Mouse (Mus musculus): ENCODE results near the gene Cdc34. TPM values are rescaled to one million over a fixed set of nuclear protein-coding genes. Genes with fewer than 3 reads are reported as not detected.
A peak's percentile ranks its signal among the peaks of the same experiment; 100 is the strongest.

Gene Cdc34
- total and polyA plus RNA-seq, 2 experiments from 2014 or later, result 120 to 183 TPM

DNA sequence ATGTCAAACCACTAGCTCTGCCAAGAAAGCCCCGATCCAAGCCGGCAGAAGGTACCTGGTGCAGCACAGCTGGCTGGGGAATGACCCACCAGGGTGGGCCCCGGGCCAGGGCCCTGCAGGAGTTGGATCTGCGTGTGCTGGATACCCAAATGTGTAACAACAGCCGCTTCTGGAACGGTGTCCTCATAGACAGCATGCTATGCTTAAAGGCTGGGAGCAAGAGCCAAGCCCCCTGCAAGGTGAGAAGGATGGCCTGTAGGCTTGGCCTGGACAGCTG is 12.3 kb downstream of the Cdc34 start:
- no peak for DNase-seq (ENCODE audit: low spot score)
- 38% methylated on average over 6 of the region's 6 CpGs for WGBS

DNA sequence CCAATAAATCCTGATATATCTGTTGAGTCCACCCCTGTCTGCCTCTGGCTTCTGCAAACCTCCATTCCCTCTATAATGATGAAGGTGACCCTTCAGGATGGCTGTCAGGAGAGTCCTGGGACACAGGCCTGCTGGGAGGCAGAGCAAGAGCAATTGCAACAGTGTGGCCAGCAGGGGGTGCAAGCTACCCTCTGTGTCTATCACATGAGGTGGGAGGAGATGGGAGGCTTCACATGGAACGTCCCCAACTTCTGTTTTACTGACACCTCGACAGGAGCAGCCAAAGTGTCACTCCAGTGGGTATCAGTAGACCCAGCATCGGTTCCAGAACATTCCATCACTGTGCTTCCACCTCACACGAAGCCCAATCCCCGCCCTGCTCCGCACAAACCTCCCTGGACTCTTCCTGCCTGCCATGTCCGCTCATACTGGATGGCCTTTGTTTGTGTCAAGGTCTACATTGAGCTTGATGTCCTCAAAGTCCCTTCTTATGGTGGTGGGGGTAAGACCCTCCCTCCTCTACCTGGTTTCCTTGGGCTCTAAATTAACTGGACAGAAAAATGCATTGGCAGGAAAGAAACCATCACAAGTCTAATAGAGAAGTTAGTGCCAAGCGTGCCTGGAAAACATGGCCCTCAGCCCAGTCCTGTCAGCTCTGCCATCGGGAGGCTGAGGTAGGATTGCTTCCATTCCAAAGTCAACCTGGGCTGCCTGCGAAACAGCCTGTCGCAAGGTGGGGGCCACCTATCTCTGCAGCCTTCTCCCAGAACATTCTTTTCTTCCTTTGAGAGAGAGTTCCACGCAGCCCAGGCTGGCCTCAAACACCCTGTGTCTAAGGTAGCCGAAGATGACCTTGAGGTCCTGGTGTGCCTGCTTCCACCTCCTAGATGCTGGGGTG is 13.5 kb downstream of the Cdc34 start:
- Histone ChIP-seq H3K9ac (replicated peaks; ENCODE audit: low read depth, low read length) (no peak overlapping the region), H3K4me3 (ENCODE audit: low read depth, low read length) (no peak overlapping the region), H3K36me3 (replicated peaks; ENCODE audit: control insufficient read depth, insufficient read depth, low read length) (no peaks in the 10 kb centered on the region), H3K4me1 (ENCODE audit: control insufficient read depth, insufficient read depth) (peaks cover 24% of the 10 kb centered on the region), H3K27me3 (ENCODE audit: control insufficient read depth, insufficient read depth, low read length) (no peaks in the 10 kb centered on the region), H3K9me3 (replicated peaks; ENCODE audit: control insufficient read depth, low read length) (no peaks in the 10 kb centered on the region), H3K4me2 (ENCODE audit: low read depth, low read length) (peak overlapping the region; percentile 11; the same call in 1 of the 2 replicates), H3K27ac (ENCODE audit: low read depth) (peak overlapping the region; percentile 86)
- TF ChIP-seq EP300 (IDR thresholded peaks at IDR 0.05; ENCODE audit: low read depth) (0 out of 2 replicates have a peak, but pooled peaks have one; percentile 42), CTCF (IDR thresholded peaks at IDR 0.05; ENCODE audit: low read depth) (peak; percentile 97)
- ATAC-seq (ENCODE audit: insufficient read depth, low read depth) (peak; percentile 85), DNase-seq (ENCODE audit: low spot score) (peak; percentile 92)
- WGBS, result 41% methylated on average over 13 of the region's 13 CpGs

More for the DNA sequence above, 12.3 kb downstream of the Cdc34 start:
- H3K27ac ChIP-seq (ENCODE audit: low read depth), result peak overlapping the region; percentile 86
- no peaks in the 10 kb centered on the region for H3K9me3 ChIP-seq (replicated peaks; ENCODE audit: control insufficient read depth, low read length)
- H3K27me3 ChIP-seq (ENCODE audit: control insufficient read depth, insufficient read depth, low read length), result no peaks in the 10 kb centered on the region
- H3K4me3 ChIP-seq (ENCODE audit: low read depth, low read length), result no peak overlapping the region
- no peak overlapping the region for H3K9ac ChIP-seq (replicated peaks; ENCODE audit: low read depth, low read length)
- H3K4me1 ChIP-seq (ENCODE audit: control insufficient read depth, insufficient read depth), result peaks cover 23% of the 10 kb centered on the region
- no peak overlapping the region for H3K4me2 ChIP-seq (ENCODE audit: low read depth, low read length)
- H3K36me3 ChIP-seq (replicated peaks; ENCODE audit: control insufficient read depth, insufficient read depth, low read length), result 0 out of 2 replicates have a peak, but pooled peaks cover under 1% of the 10 kb centered on the region
- ATAC-seq (ENCODE audit: insufficient read depth, low read depth), result peak; percentile 31
- TF ChIP-seq CTCF (IDR thresholded peaks at IDR 0.05; ENCODE audit: low read depth), result no peak
- no peak for TF ChIP-seq EP300 (IDR thresholded peaks at IDR 0.05; ENCODE audit: low read depth)

DNA sequence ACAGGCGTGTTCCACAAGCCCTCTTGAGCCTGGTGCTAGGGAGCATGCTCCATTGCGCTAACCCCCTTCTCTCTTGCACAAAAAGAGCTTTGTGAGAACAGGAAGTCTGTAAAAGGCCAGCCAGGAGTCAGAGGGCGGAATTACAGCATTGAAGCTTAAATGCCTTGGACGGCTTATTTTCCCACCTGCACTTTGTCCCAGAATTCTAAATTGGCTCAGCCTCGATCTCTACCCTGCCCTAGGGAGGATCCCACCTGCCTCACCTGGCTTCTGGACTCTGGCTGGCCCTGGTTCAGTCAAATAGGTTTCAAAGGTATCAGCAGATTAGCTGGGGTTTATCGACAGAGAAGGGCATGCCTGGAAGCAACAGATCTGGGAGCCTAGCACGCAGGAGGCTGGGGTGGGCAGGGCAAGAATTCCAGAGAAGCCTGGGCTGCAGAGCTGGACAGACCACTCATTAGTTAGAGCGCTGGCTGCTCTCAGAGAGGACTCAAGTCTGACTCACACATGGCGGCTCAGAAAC is 14.2 kb downstream of the Cdc34 start:
- Histone ChIP-seq H3K27ac (ENCODE audit: low read depth) (peak overlapping the region; percentile 86), H3K9me3 (replicated peaks; ENCODE audit: control insufficient read depth, low read length) (no peaks in the 10 kb centered on the region), H3K4me3 (ENCODE audit: low read depth, low read length) (no peak overlapping the region), H3K9ac (replicated peaks; ENCODE audit: low read depth, low read length) (no peak overlapping the region), H3K36me3 (replicated peaks; ENCODE audit: control insufficient read depth, insufficient read depth, low read length) (no peaks in the 10 kb centered on the region), H3K4me2 (ENCODE audit: low read depth, low read length) (peak overlapping the region; percentile 11; the same call in 1 of the 2 replicates), H3K27me3 (ENCODE audit: control insufficient read depth, insufficient read depth, low read length) (no peaks in the 10 kb centered on the region), H3K4me1 (ENCODE audit: control insufficient read depth, insufficient read depth) (peaks cover 31% of the 10 kb centered on the region)
- ATAC-seq (ENCODE audit: insufficient read depth, low read depth) (no peak), DNase-seq (ENCODE audit: low spot score) (peak; percentile 55)
- TF ChIP-seq EP300 (IDR thresholded peaks at IDR 0.05; ENCODE audit: low read depth) (no peak; the same call in 1 of the 2 replicates), CTCF (IDR thresholded peaks at IDR 0.05; ENCODE audit: low read depth) (no peak)
- 25% methylated on average over 9 of the region's 9 CpGs for WGBS

DNA sequence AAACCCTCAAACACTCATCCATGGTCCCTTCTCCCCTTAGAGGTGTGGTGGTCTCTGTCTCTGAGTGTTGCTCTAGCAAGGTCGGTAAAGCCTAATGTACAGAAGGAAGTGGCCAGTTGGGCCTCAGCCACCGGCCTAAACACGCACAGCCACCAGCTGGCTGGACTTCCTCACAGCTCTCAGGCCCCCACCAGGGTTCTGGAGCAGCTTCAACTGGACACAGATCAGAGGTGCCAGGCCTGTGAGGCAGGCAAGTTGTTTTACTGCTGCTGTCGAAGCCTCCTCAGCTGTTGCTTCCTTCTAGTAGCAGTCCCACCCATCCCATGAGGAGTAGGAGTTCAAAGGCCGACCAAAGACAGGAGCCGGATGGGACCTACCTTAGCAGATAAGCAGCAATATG is 15.9 kb downstream of the Cdc34 start:
- no peak for ATAC-seq (ENCODE audit: insufficient read depth, low read depth)
- no peak for TF ChIP-seq CTCF (IDR thresholded peaks at IDR 0.05; ENCODE audit: low read depth)
- TF ChIP-seq EP300 (IDR thresholded peaks at IDR 0.05; ENCODE audit: low read depth), result no peak
- Histone ChIP-seq H3K9me3 (replicated peaks; ENCODE audit: control insufficient read depth, low read length) (no peaks in the 10 kb centered on the region), H3K36me3 (replicated peaks; ENCODE audit: control insufficient read depth, insufficient read depth, low read length) (no peaks in the 10 kb centered on the region), H3K9ac (replicated peaks; ENCODE audit: low read depth, low read length) (no peak overlapping the region), H3K27ac (ENCODE audit: low read depth) (peak overlapping the region; percentile 15; the same call in 1 of the 2 replicates), H3K27me3 (ENCODE audit: control insufficient read depth, insufficient read depth, low read length) (no peaks in the 10 kb centered on the region), H3K4me2 (ENCODE audit: low read depth, low read length) (no peak overlapping the region), H3K4me1 (ENCODE audit: control insufficient read depth, insufficient read depth) (peaks cover 41% of the 10 kb centered on the region), H3K4me3 (ENCODE audit: low read depth, low read length) (no peak overlapping the region)
- DNase-seq (ENCODE audit: low spot score), result no peak
- WGBS, result 58% methylated on average over 6 of the region's 6 CpGs

- TF ChIP-seq EP300 (IDR thresholded peaks at IDR 0.05; ENCODE audit: low read depth), result no peak
- TF ChIP-seq CTCF (IDR thresholded peaks at IDR 0.05; ENCODE audit: low read depth), result no peak
- Histone ChIP-seq H3K4me2 (ENCODE audit: low read depth, low read length) (no peak overlapping the region), H3K27ac (ENCODE audit: low read depth) (no peak overlapping the region), H3K4me3 (ENCODE audit: low read depth, low read length) (no peak overlapping the region), H3K9ac (replicated peaks; ENCODE audit: low read depth, low read length) (no peak overlapping the region), H3K4me1 (ENCODE audit: control insufficient read depth, insufficient read depth) (peaks cover 41% of the 10 kb centered on the region), H3K27me3 (ENCODE audit: control insufficient read depth, insufficient read depth, low read length) (no peaks in the 10 kb centered on the region), H3K9me3 (replicated peaks; ENCODE audit: control insufficient read depth, low read length) (no peaks in the 10 kb centered on the region), H3K36me3 (replicated peaks; ENCODE audit: control insufficient read depth, insufficient read depth, low read length) (no peaks in the 10 kb centered on the region)
- DNase-seq (ENCODE audit: low spot score) (no peak), ATAC-seq (ENCODE audit: insufficient read depth, low read depth) (no peak)
- 87% methylated on average over 6 of the region's 6 CpGs for WGBS
Observed at GRCm38 (mm10) chr10:79698459-79698858, 16.5 kb downstream of the Cdc34 start.
